Mouse (Mus musculus): ENCODE measurements around the gene Gm14296. TPM values are rescaled to one million over a fixed set of nuclear protein-coding genes. Genes with fewer than 3 reads are reported as not detected.

The Gm14296 gene
- 2.8 and 3.2 TPM in 2 replicates for polyA plus RNA-seq (2012; rRNA removed)

GRCm38 (mm10) chr2:176927709-176928108 is at the start of gene Gm14296:
Gm14296 (minus strand) TSS chr2:176927809.

Other genes starting within 250 kb of the Gm14296 start
- 3.3 and 3.4 TPM in 2 replicates for gene Gm14305, start 219.5 kb downstream of the Gm14296 start, polyA plus RNA-seq (2012; rRNA removed)
- 2.7 and 3.3 TPM in 2 replicates for gene Gm14295, start 129.2 kb downstream of the Gm14296 start, polyA plus RNA-seq (2012; rRNA removed)
- not detected in 2 replicates for gene Gm14408, start 96.7 kb downstream of the Gm14296 start, polyA plus RNA-seq (2012; rRNA removed)
- 1.4 and 1.9 TPM in 2 replicates for gene Gm14419, start 73.1 kb upstream of the Gm14296 start, polyA plus RNA-seq (2012; rRNA removed)
- not detected in 2 replicates for gene Gm14401, start 146.5 kb upstream of the Gm14296 start, polyA plus RNA-seq (2012; rRNA removed)